Mouse (Mus musculus) E14TG2a.4 (cell line): Measurements from ENCODE around the gene Hmgb2.

ENCODE experiments used
- CTCF ChIP-seq: conservative IDR thresholded peaks from 2 replicates; pipeline ENCODE4 v1.5.1; 2014; ENCODE audit warnings: low read length
- NANOG ChIP-seq: IDR thresholded peaks from 2 replicates; pipeline ENCODE4 v1.6.1; 2014; ENCODE audit warnings: borderline replicate concordance, low read length, mixed read lengths

DNA sequence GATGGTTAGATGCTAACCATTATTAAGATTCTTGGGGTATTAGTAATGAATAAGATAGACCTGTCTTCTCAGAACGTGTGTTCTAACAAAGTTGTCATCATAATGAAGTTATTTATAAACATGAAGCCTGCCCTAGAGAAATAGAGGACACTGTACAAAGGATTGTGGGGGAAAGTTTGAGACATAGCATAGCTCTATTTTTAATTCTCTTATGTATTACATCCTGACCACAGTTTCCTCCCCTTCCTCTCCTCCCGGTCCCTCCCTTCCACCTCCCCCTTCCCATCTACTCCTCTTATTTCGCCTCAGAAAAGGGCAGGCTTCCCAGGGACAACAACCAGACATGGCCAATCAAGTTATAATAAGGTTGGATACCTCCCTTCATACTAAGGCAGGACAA is 33.3 kb upstream of the Hmgb2 start:
- TF ChIP-seq NANOG (no peak), CTCF (no peak)
